Mouse (Mus musculus): ENCODE results near the gene Mmd2. TPM values are rescaled to one million over a fixed set of nuclear protein-coding genes. Genes with fewer than 3 reads are reported as not detected.

Mmd2 gene
- polyA plus RNA-seq (2012; rRNA removed) (6.0 and 6.7 TPM in 2 replicates), polyA plus RNA-seq (2014; fragmentation: Nextera tagmentation; extraction: Ambion mirVana) (15.5 and 16.9 TPM in 2 replicates)

- no peak within 1 kb of the TSS for H3K27ac ChIP-seq
- TF ChIP-seq CTCF (IDR thresholded peaks at IDR 0.05; ENCODE audit: low read depth) (no peak), EP300 (IDR thresholded peaks at IDR 0.05; ENCODE audit: low read depth) (no peak)
- H3K4me2 ChIP-seq (ENCODE audit: low read depth): peak within 1 kb of the TSS; percentile 26; the same call in 1 of the 2 replicates
- peak; percentile 37; the same call in 1 of the 2 replicates for ATAC-seq (ENCODE audit: insufficient read depth)
- H3K9ac ChIP-seq (replicated peaks): peak within 1 kb of the TSS; percentile 27; the same call in 1 of the 2 replicates
- H3K9me3 ChIP-seq (ENCODE audit: control insufficient read depth, low read length): no peaks in the 10 kb centered on the region
- H3K4me1 ChIP-seq (replicated peaks; ENCODE audit: control insufficient read depth in 2 of 2, insufficient read depth in 2 of 2, low read length in 1 of 2): peaks cover 0 to 8% of the 10 kb centered on the region in 2 experiments; a peak in 1 of 4 replicates
- H3K36me3 ChIP-seq (replicated peaks; ENCODE audit: control insufficient read depth, insufficient read depth, low read depth): no peaks in the 10 kb centered on the region
- 6% methylated on average over 41 of the region's 42 CpGs for WGBS (ENCODE audit: insufficient replicate concordance)
- DNase-seq (ENCODE audit: low read depth in 3 of 3, low spot score in 3 of 3): no peak
- peaks cover 21% of the 10 kb centered on the region for H3K27me3 ChIP-seq (ENCODE audit: control insufficient read depth, insufficient read depth, low read length)
- peak within 1 kb of the TSS; percentile 50 to 56 for H3K4me3 ChIP-seq (ENCODE audit: insufficient read depth in 1 of 2, low read depth in 2 of 2, low read length in 2 of 2)
Observed at GRCm38 (mm10) chr5:142608259-142608988, at the start of gene Mmd2. Gene Mmd2 (minus strand): TSS chr5:142608800.

- H3K9ac ChIP-seq (replicated peaks): peak overlapping the region; percentile 43
Observed at GRCm38 (mm10) chr5:142652266-142652665, 43.7 kb upstream of the Mmd2 start.

GRCm38 (mm10) chr5:142650794-142651497 lies 42.3 kb upstream of the Mmd2 start:
- Histone ChIP-seq H3K4me3 (ENCODE audit: insufficient read depth in 1 of 2, low read depth in 2 of 2, low read length in 2 of 2) (peak overlapping the region; percentile 26 to 42), H3K9ac (replicated peaks) (peak overlapping the region; percentile 68), H3K9me3 (ENCODE audit: control insufficient read depth, low read length) (no peaks in the 10 kb centered on the region), H3K4me1 (replicated peaks; ENCODE audit: control insufficient read depth in 2 of 2, insufficient read depth in 2 of 2, low read length in 1 of 2) (peaks cover 48 to 58% of the 10 kb centered on the region in 2 experiments), H3K27ac (peak overlapping the region; percentile 95), H3K27me3 (ENCODE audit: control insufficient read depth, insufficient read depth, low read length) (no peaks in the 10 kb centered on the region), H3K36me3 (replicated peaks; ENCODE audit: control insufficient read depth, insufficient read depth, low read depth) (peaks cover 7% of the 10 kb centered on the region), H3K4me2 (ENCODE audit: low read depth) (peak overlapping the region; percentile 83)
- WGBS (ENCODE audit: insufficient replicate concordance): 23% methylated on average over 6 of the region's 6 CpGs
- peak; percentile 26; the same call in 1 of the 2 replicates for TF ChIP-seq CTCF (IDR thresholded peaks at IDR 0.05; ENCODE audit: low read depth)
- peak; percentile 89 for TF ChIP-seq EP300 (IDR thresholded peaks at IDR 0.05; ENCODE audit: low read depth)
- ATAC-seq (ENCODE audit: insufficient read depth): peak; percentile 93
- peak; percentile 77 to 83 (median 81) for DNase-seq (ENCODE audit: low read depth in 3 of 3, low spot score in 3 of 3)

More at GRCm38 (mm10) chr5:142652266-142652665, 43.7 kb upstream of the Mmd2 start:
- no peaks in the 10 kb centered on the region for H3K9me3 ChIP-seq (ENCODE audit: control insufficient read depth, low read length)
- peak overlapping the region; percentile 95 for H3K27ac ChIP-seq
- H3K4me2 ChIP-seq (ENCODE audit: low read depth): peak overlapping the region; percentile 83
- H3K4me1 ChIP-seq (replicated peaks; ENCODE audit: control insufficient read depth in 2 of 2, insufficient read depth in 2 of 2, low read length in 1 of 2): peaks cover 48 to 53% of the 10 kb centered on the region in 2 experiments
- DNase-seq (ENCODE audit: low read depth in 3 of 3, low spot score in 3 of 3): no peak
- H3K4me3 ChIP-seq (ENCODE audit: insufficient read depth in 1 of 2, low read depth in 2 of 2, low read length in 2 of 2): no peak overlapping the region
- TF ChIP-seq CTCF (IDR thresholded peaks at IDR 0.05; ENCODE audit: low read depth) (no peak), EP300 (IDR thresholded peaks at IDR 0.05; ENCODE audit: low read depth) (no peak)
- peaks cover 20% of the 10 kb centered on the region for H3K36me3 ChIP-seq (replicated peaks; ENCODE audit: control insufficient read depth, insufficient read depth, low read depth)
- 75% methylated on average over 4 of the region's 4 CpGs for WGBS (ENCODE audit: insufficient replicate concordance)
- no peak for ATAC-seq (ENCODE audit: insufficient read depth)
- no peaks in the 10 kb centered on the region for H3K27me3 ChIP-seq (ENCODE audit: control insufficient read depth, insufficient read depth, low read length)

- no peak for TF ChIP-seq CTCF (IDR thresholded peaks at IDR 0.05; ENCODE audit: low read depth)
- TF ChIP-seq EP300 (IDR thresholded peaks at IDR 0.05; ENCODE audit: low read depth): no peak
- ATAC-seq (ENCODE audit: insufficient read depth) (peak; percentile 32), DNase-seq (ENCODE audit: low read depth in 3 of 3, low spot score in 3 of 3) (peak in 1 of 3 experiments; percentile 32)
- Histone ChIP-seq H3K4me2 (ENCODE audit: low read depth) (peak overlapping the region; percentile 83), H3K9me3 (ENCODE audit: control insufficient read depth, low read length) (no peaks in the 10 kb centered on the region), H3K27ac (peak overlapping the region; percentile 95), H3K27me3 (ENCODE audit: control insufficient read depth, insufficient read depth, low read length) (no peaks in the 10 kb centered on the region), H3K9ac (replicated peaks) (peak overlapping the region; percentile 68), H3K4me3 (ENCODE audit: insufficient read depth in 1 of 2, low read depth in 2 of 2, low read length in 2 of 2) (peak overlapping the region; percentile 26 to 42; a peak in 3 of 4 replicates), H3K4me1 (replicated peaks; ENCODE audit: control insufficient read depth in 2 of 2, insufficient read depth in 2 of 2, low read length in 1 of 2) (peaks cover 48 to 58% of the 10 kb centered on the region in 2 experiments), H3K36me3 (replicated peaks; ENCODE audit: control insufficient read depth, insufficient read depth, low read depth) (peaks cover 3% of the 10 kb centered on the region; the same call in 1 of the 2 replicates)
- WGBS (ENCODE audit: insufficient replicate concordance): 11% methylated on average over 3 of the region's 3 CpGs
Observed at GRCm38 (mm10) chr5:142650390-142650789, 41.8 kb upstream of the Mmd2 start.

All from liver, embryonic 14.5 days (tissue).